Mouse (Mus musculus): Measurements from ENCODE around the gene Pla2g3. TPM values are rescaled to one million over a fixed set of nuclear protein-coding genes. Genes with fewer than 3 reads are reported as not detected.

Pla2g3 gene
- 0.16 TPM in 1 of 2 replicates, not detected in the other for total RNA-seq (2012; rRNA removed)

DNA sequence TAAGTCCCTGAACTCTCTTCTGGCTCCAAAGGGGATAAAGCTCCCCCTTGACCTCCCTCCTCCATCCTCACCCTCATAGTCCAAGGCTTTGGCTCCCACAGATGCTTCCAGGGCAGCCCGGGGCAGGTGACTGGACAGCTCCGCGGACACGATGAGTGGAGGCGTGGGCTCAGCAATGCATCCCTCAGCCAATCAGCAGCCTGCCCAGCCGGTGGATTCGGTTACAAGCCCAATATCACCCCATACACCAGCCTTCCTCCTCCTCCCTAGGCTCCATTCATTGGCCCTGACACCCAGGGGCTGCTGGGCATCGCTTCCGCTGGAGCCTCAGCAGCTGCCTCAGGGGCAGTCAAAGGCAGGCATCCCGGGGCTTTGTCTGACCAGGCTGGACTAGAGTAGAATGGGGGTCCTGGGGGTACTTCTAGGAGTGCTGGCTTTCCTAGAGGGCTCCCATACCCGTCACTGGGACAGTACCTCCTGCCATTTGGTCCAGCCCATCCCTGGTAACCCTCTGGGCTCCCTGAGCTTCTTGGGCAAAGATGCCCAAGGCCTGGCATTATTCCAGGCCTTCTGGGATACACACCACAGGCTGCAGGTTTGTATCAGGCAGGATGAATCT, at the start of gene Pla2g3:
Pla2g3 (plus strand) TSS at position 333 of the 619 bp plus-strand sequence.
- no peak for DNase-seq (ENCODE audit: low read depth, low spot score)
- TF ChIP-seq ZC3H11A (IDR thresholded peaks at IDR 0.05; ENCODE audit: borderline replicate concordance, low read depth, low read length) (no peak), MAFK (IDR thresholded peaks at IDR 0.05; ENCODE audit: insufficient read depth, low read depth, low read length) (no peak), CHD2 (IDR thresholded peaks at IDR 0.05; ENCODE audit: low read depth, low read length) (no peak)
- H3K9ac ChIP-seq (ENCODE audit: insufficient read depth, low read depth, low read length, poor library complexity, severe bottlenecking) = no peak within 1 kb of the TSS
- no peaks in the 10 kb centered on the region for H3K9me3 ChIP-seq (ENCODE audit: control insufficient read depth, insufficient read depth, low read depth, low read length)
- H3K27ac ChIP-seq (ENCODE audit: insufficient read depth, low read depth, low read length, poor library complexity, severe bottlenecking) = no peak within 1 kb of the TSS
- in situ Hi-C loops (cut with MboI; ENCODE audit: low sequenced_read_pairs in 2 of 2, unreplicated experiment in 2 of 2) = no loop called here
- H3K4me1 ChIP-seq (ENCODE audit: control insufficient read depth in 2 of 2, insufficient read depth in 2 of 2, low read length in 2 of 2, poor library complexity in 1 of 2) = peaks cover 0 to 2% of the 10 kb centered on the region in 2 experiments; a peak in 1 of 4 replicates
- no peak within 1 kb of the TSS for H3K4me3 ChIP-seq (ENCODE audit: insufficient read depth in 1 of 2, low read depth in 1 of 2, low read length in 2 of 2, poor library complexity in 1 of 2, severe bottlenecking in 1 of 2)
- no peaks in the 10 kb centered on the region for H3K36me3 ChIP-seq (ENCODE audit: control insufficient read depth, insufficient read depth, low read length, poor library complexity, severe bottlenecking)

DNA sequence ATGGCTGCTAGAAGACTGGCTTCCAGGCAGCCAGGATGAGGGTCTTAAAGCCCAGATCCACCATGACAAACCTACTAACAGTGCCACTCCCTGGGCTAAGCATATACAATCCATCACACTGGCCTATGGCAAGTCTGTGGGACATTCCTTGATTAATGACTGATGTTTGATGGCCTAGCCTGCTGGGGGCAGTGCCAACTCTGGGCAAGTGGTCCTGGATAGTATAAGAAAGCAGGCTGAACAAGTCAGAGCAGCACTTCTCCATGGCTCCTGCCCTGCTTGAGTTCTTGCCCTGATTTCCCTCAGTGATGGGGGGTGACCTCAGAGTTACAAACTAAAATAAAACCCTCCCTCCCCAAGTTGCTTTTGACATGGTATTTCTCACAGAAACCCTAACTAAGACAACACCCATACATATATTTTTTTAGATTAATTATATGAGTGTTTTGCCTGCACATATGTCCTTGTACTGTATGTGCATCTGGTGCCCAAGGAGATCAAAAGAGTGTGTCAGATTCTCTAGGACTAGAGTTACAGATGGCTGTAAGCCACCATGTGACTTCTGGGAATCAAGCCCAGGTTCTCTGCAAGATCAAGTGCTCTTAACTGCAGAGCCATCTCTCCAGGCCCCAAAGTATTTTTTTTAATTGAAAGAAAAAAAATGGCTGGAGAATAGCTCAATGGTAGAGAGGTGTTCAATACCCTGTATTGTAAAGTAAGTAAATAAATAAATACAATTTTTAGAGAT, 46.2 kb upstream of the Pla2g3 start:
- no peaks in the 10 kb centered on the region for H3K4me1 ChIP-seq (ENCODE audit: control insufficient read depth in 2 of 2, insufficient read depth in 2 of 2, low read length in 2 of 2, poor library complexity in 1 of 2)

DNA sequence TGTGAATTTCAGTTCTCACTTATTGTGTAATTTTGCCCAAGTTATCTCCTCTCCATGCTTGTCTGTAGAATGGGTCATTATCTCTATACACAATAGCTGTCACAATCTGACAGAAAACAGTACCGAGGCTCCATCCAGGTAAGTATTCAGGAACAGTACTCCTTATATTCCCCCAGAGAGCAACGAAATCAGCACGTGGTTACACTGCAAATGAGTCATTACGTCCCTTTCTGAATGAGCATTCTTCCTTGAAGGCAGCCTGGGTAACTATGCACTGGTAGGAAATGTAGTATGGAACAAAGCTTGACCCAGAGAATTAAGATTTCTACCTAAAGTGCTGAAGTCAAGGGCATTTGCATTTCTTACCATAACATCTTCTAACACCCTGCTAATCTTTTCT, 45.4 kb upstream of the Pla2g3 start:
- no peak for TF ChIP-seq ZNF384 (IDR thresholded peaks at IDR 0.05; ENCODE audit: low read depth, low read length)
- TF ChIP-seq ZC3H11A (IDR thresholded peaks at IDR 0.05; ENCODE audit: borderline replicate concordance, low read depth, low read length) = no peak
- no peak for TF ChIP-seq HCFC1 (IDR thresholded peaks at IDR 0.05; ENCODE audit: borderline replicate concordance, insufficient read depth, low read length)
- no peak for TF ChIP-seq MAFK (IDR thresholded peaks at IDR 0.05; ENCODE audit: insufficient read depth, low read depth, low read length)
- no peak for TF ChIP-seq CHD2 (IDR thresholded peaks at IDR 0.05; ENCODE audit: low read depth, low read length)
- Histone ChIP-seq H3K9me3 (ENCODE audit: control insufficient read depth, insufficient read depth, low read depth, low read length) (no peaks in the 10 kb centered on the region), H3K9ac (ENCODE audit: insufficient read depth, low read depth, low read length, poor library complexity, severe bottlenecking) (no peak overlapping the region), H3K36me3 (ENCODE audit: control insufficient read depth, insufficient read depth, low read length, poor library complexity, severe bottlenecking) (no peaks in the 10 kb centered on the region), H3K27ac (ENCODE audit: insufficient read depth, low read depth, low read length, poor library complexity, severe bottlenecking) (no peak overlapping the region), H3K4me3 (ENCODE audit: insufficient read depth in 1 of 2, low read depth in 1 of 2, low read length in 2 of 2, poor library complexity in 1 of 2, severe bottlenecking in 1 of 2) (no peak overlapping the region), H3K4me1 (ENCODE audit: control insufficient read depth in 2 of 2, insufficient read depth in 2 of 2, low read length in 2 of 2, poor library complexity in 1 of 2) (no peaks in the 10 kb centered on the region)
- in situ Hi-C loops (cut with MboI; ENCODE audit: low sequenced_read_pairs in 2 of 2, unreplicated experiment in 2 of 2) = no loop called here
- no peak for DNase-seq (ENCODE audit: low read depth, low spot score)

More for the DNA sequence above, 46.2 kb upstream of the Pla2g3 start:
- no peak overlapping the region for H3K4me3 ChIP-seq (ENCODE audit: insufficient read depth in 1 of 2, low read depth in 1 of 2, low read length in 2 of 2, poor library complexity in 1 of 2, severe bottlenecking in 1 of 2)
- H3K36me3 ChIP-seq (ENCODE audit: control insufficient read depth, insufficient read depth, low read length, poor library complexity, severe bottlenecking) = no peaks in the 10 kb centered on the region
- H3K27ac ChIP-seq (ENCODE audit: insufficient read depth, low read depth, low read length, poor library complexity, severe bottlenecking) = no peak overlapping the region
- TF ChIP-seq HCFC1 (IDR thresholded peaks at IDR 0.05; ENCODE audit: borderline replicate concordance, insufficient read depth, low read length) = no peak
- no peak for TF ChIP-seq CHD2 (IDR thresholded peaks at IDR 0.05; ENCODE audit: low read depth, low read length)
- TF ChIP-seq ZC3H11A (IDR thresholded peaks at IDR 0.05; ENCODE audit: borderline replicate concordance, low read depth, low read length) = no peak
- no peak for TF ChIP-seq MAFK (IDR thresholded peaks at IDR 0.05; ENCODE audit: insufficient read depth, low read depth, low read length)
- TF ChIP-seq ZNF384 (IDR thresholded peaks at IDR 0.05; ENCODE audit: low read depth, low read length) = no peak
- in situ Hi-C loops (cut with MboI; ENCODE audit: low sequenced_read_pairs in 2 of 2, unreplicated experiment in 2 of 2) = no loop called here
- DNase-seq (ENCODE audit: low read depth, low spot score) = no peak
- H3K9ac ChIP-seq (ENCODE audit: insufficient read depth, low read depth, low read length, poor library complexity, severe bottlenecking) = no peak overlapping the region
- no peaks in the 10 kb centered on the region for H3K9me3 ChIP-seq (ENCODE audit: control insufficient read depth, insufficient read depth, low read depth, low read length)

DNA sequence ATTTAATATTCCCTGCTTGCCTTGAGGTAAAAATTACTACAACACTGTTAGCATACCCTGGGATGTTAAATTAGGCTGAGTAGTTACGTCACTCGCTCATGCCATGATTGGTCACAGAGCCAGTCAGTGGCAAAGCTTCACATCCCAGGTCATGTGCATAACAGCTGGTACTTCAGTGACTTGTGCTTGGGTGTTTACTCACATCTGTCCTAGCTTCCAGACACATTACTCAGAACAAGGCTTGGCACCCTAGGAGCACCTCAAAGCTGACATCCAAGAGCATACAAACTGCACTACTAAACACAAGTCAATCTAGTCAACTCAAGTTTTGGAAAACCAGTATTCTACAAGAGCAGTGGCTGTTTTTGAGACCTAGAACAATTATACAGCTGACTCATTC, 45.0 kb upstream of the Pla2g3 start:
- H3K4me1 ChIP-seq (ENCODE audit: control insufficient read depth in 2 of 2, insufficient read depth in 2 of 2, low read length in 2 of 2, poor library complexity in 1 of 2) = no peaks in the 10 kb centered on the region
- no peaks in the 10 kb centered on the region for H3K36me3 ChIP-seq (ENCODE audit: control insufficient read depth, insufficient read depth, low read length, poor library complexity, severe bottlenecking)
- TF ChIP-seq MAFK (IDR thresholded peaks at IDR 0.05; ENCODE audit: insufficient read depth, low read depth, low read length) = no peak
- TF ChIP-seq ZNF384 (IDR thresholded peaks at IDR 0.05; ENCODE audit: low read depth, low read length) = no peak
- TF ChIP-seq HCFC1 (IDR thresholded peaks at IDR 0.05; ENCODE audit: borderline replicate concordance, insufficient read depth, low read length) = no peak
- no peak for TF ChIP-seq CHD2 (IDR thresholded peaks at IDR 0.05; ENCODE audit: low read depth, low read length)
- no peak for TF ChIP-seq ZC3H11A (IDR thresholded peaks at IDR 0.05; ENCODE audit: borderline replicate concordance, low read depth, low read length)
- H3K9me3 ChIP-seq (ENCODE audit: control insufficient read depth, insufficient read depth, low read depth, low read length) = no peaks in the 10 kb centered on the region
- DNase-seq (ENCODE audit: low read depth, low spot score) = no peak
- no peak overlapping the region for H3K9ac ChIP-seq (ENCODE audit: insufficient read depth, low read depth, low read length, poor library complexity, severe bottlenecking)
- H3K4me3 ChIP-seq (ENCODE audit: insufficient read depth in 1 of 2, low read depth in 1 of 2, low read length in 2 of 2, poor library complexity in 1 of 2, severe bottlenecking in 1 of 2) = no peak overlapping the region
- in situ Hi-C loops (cut with MboI; ENCODE audit: low sequenced_read_pairs in 2 of 2, unreplicated experiment in 2 of 2) = no loop called here
- H3K27ac ChIP-seq (ENCODE audit: insufficient read depth, low read depth, low read length, poor library complexity, severe bottlenecking) = no peak overlapping the region

Measured in ES-E14 (cell line).